ENCODE assay signal across 9 mouse cellular contexts in the genomic region with DNA sequence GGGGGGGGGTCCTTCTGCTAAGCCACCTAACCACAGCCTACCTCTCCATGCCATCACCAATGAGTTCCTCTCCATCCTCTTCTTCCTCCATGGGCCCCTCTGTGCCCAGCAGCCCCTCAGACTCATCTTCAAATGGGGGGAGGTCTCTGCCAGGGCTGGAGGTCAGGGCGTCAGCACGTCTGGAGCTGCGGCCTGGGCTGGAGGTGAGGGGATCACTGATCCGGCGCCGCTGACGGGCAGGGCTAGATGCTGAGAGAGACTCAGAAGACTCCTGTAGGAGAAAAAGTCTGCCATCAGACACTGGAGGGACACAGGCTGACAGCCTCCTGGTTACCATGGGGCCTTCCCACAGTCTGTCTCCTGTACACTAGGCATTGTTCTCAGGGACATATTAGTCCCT. TPM values are rescaled to one million over a fixed set of nuclear protein-coding genes. Genes with fewer than 3 reads are reported as not detected.
DNase-seq lines count a peak whose midpoint lies in the region; ATAC-seq and TF ChIP-seq lines count a peak whose summit lies in the region.
"Had no signal": no experiment of that assay in that cellular context is flagged by ENCODE, and none has a peak within 500 bp of the region (broad histone marks: within the 10 kb centered on the region; RNA-seq: fewer than 3 reads in every experiment).

No protein-coding gene starts in this region.

- TF ChIP-seq EP300 in heart, postnatal 0 days (IDR thresholded peaks at IDR 0.05; ENCODE audit: low read depth), result no peak

- TF ChIP-seq CTCF in heart, postnatal 0 days (IDR thresholded peaks at IDR 0.05; ENCODE audit: low read depth), result no peak
- TF ChIP-seq CTCF in bone marrow macrophage, adult 2 months (IDR thresholded peaks at IDR 0.05; ENCODE audit: low read depth, low read length), result no peak

- no peak overlapping the region for H3K4me3 ChIP-seq in heart, postnatal 0 days (ENCODE audit: low read depth, low read length)
- peak overlapping the region; percentile 17; the same call in 1 of the 2 replicates for H3K4me3 ChIP-seq in bone marrow macrophage, adult 2 months (ENCODE audit: insufficient read depth, low read length)
- H3K4me3 ChIP-seq in hindbrain, embryonic 15.5 days, result no peak overlapping the region
- no peak overlapping the region for H3K4me3 ChIP-seq in midbrain, embryonic 14.5 days (replicated peaks; ENCODE audit: low read depth, low read length)

- peaks cover 17% of the 10 kb centered on the region for H3K36me3 ChIP-seq in heart, postnatal 0 days (replicated peaks; ENCODE audit: control insufficient read depth, insufficient read depth, low read length)
- no peaks in the 10 kb centered on the region for H3K36me3 ChIP-seq in hindbrain, embryonic 15.5 days
- H3K36me3 ChIP-seq in midbrain, embryonic 14.5 days (ENCODE audit: control insufficient read depth, insufficient read depth, low read length), result 0 out of 2 replicates have a peak, but pooled peaks cover 4% of the 10 kb centered on the region

- H3K27ac ChIP-seq in heart, postnatal 0 days (ENCODE audit: low read depth), result no peak overlapping the region
- H3K27ac ChIP-seq in bone marrow macrophage, adult 2 months (ENCODE audit: insufficient read depth, low read depth, low read length), result no peak overlapping the region
- H3K27ac ChIP-seq in hindbrain, embryonic 15.5 days (replicated peaks), result no peak overlapping the region
- no peak overlapping the region for H3K27ac ChIP-seq in midbrain, embryonic 14.5 days (replicated peaks; ENCODE audit: low read depth, low read length)

- ATAC-seq in heart, postnatal 0 days (ENCODE audit: insufficient read depth, low read depth), result no peak
- no peak for ATAC-seq in hindbrain, embryonic 15.5 days (ENCODE audit: low FRiP score, low read depth)
- ATAC-seq in midbrain, embryonic 14.5 days (ENCODE audit: low FRiP score, low TSS enrichment), result no peak

- no peak for DNase-seq in heart, postnatal 0 days (ENCODE audit: low spot score)
- DNase-seq in heart, postnatal 25 days (ENCODE audit: low spot score), result no peak
- no peak for DNase-seq in midbrain, embryonic 14.5 days
- no peak for DNase-seq in urinary bladder, postnatal 25 days (ENCODE audit: low spot score)
- DNase-seq in kidney, adult 9 months, result no peak
- DNase-seq in adrenal gland, adult 8-10 months, result no peak
- DNase-seq: lung, postnatal 36 days had no signal

- H3K9me3 ChIP-seq in heart, postnatal 0 days (replicated peaks; ENCODE audit: control insufficient read depth, low read length), result no peaks in the 10 kb centered on the region
- H3K9me3 ChIP-seq in hindbrain, embryonic 15.5 days, result no peaks in the 10 kb centered on the region
- no peaks in the 10 kb centered on the region for H3K9me3 ChIP-seq in midbrain, embryonic 14.5 days (ENCODE audit: control insufficient read depth, low read length)

- H3K4me2 ChIP-seq in heart, postnatal 0 days (ENCODE audit: low read depth, low read length), result peak overlapping the region; percentile 85; the same call in 1 of the 2 replicates
- peak overlapping the region; percentile 94 for H3K4me2 ChIP-seq in hindbrain, embryonic 15.5 days
- peak overlapping the region; percentile 93 for H3K4me2 ChIP-seq in midbrain, embryonic 14.5 days (ENCODE audit: low read length)

- no peak overlapping the region for H3K9ac ChIP-seq in heart, postnatal 0 days (replicated peaks; ENCODE audit: low read depth, low read length)
- no peak overlapping the region for H3K9ac ChIP-seq in hindbrain, embryonic 15.5 days
- H3K9ac ChIP-seq in midbrain, embryonic 14.5 days (replicated peaks; ENCODE audit: low read length), result no peak overlapping the region

- no peak for TF ChIP-seq POLR2A in bone marrow macrophage, adult 2 months (IDR thresholded peaks at IDR 0.05; ENCODE audit: borderline replicate concordance, low read depth, low read length)

- H3K27me3 ChIP-seq in heart, postnatal 0 days (ENCODE audit: control insufficient read depth, insufficient read depth, low read length), result no peaks in the 10 kb centered on the region
- no peaks in the 10 kb centered on the region for H3K27me3 ChIP-seq in hindbrain, embryonic 15.5 days
- H3K27me3 ChIP-seq in midbrain, embryonic 14.5 days (ENCODE audit: control insufficient read depth, insufficient read depth, low read length), result no peaks in the 10 kb centered on the region

- 50% methylated on average over 7 of the region's 7 CpGs for WGBS in heart, postnatal 0 days
- WGBS in hindbrain, embryonic 15.5 days, result 67% methylated on average over 7 of the region's 7 CpGs
- WGBS in midbrain, embryonic 14.5 days, result 64% methylated on average over 7 of the region's 7 CpGs

- intact Hi-C loops in heart, postnatal 25 days (cut with DNase I), result no loop called here

- peaks cover 11% of the 10 kb centered on the region; the same call in 1 of the 2 replicates for H3K4me1 ChIP-seq in heart, postnatal 0 days (ENCODE audit: control insufficient read depth, insufficient read depth)
- H3K4me1 ChIP-seq in bone marrow macrophage, adult 2 months (ENCODE audit: control insufficient read depth, insufficient read depth, low read length), result peaks cover 8% of the 10 kb centered on the region
- peaks cover 30% of the 10 kb centered on the region for H3K4me1 ChIP-seq in hindbrain, embryonic 15.5 days (replicated peaks)
- H3K4me1 ChIP-seq in midbrain, embryonic 14.5 days (ENCODE audit: control insufficient read depth, insufficient read depth, low read length), result peaks cover 10% of the 10 kb centered on the region

RNA-seq across cellular contexts. Expression of a gene that starts 1.3 kb away (rescaled TPM):
- 38.8 and 49.9 TPM in 2 replicates for total RNA-seq in heart, postnatal 0 days (2014; rRNA removed; ENCODE audit: low replicate concordance)
- polyA plus RNA-seq in heart, postnatal 0 days (2015; fragmentation: Nextera tagmentation; extraction: Ambion mirVana), result 25.2 and 25.6 TPM in 2 replicates
- total RNA-seq in heart, postnatal 25 days (2021), result 1 to 10 TPM; 6.1 to 7.4 TPM
- polyA plus RNA-seq in bone marrow macrophage, adult 2 months (2012; ENCODE audit: insufficient read depth, insufficient read length, missing spikeins), result 11.1 and 12.7 TPM in 2 replicates
- polyA plus RNA-seq in hindbrain, embryonic 15.5 days (2015; fragmentation: Nextera tagmentation; extraction: Ambion mirVana), result 34.0 and 36.2 TPM in 2 replicates
- polyA plus RNA-seq in midbrain, embryonic 14.5 days (2014; fragmentation: Nextera tagmentation; extraction: Ambion mirVana), result 22.2 and 39.0 TPM in 2 replicates
- 10 to 100 TPM; 26.9 to 51.6 (median 35.2) TPM for total RNA-seq in adrenal gland, adult 8-10 months (2022)

RNA-seq across cellular contexts. Expression of a gene that starts 4.8 kb away (rescaled TPM):
- 45.9 and 131 TPM in 2 replicates for total RNA-seq in heart, postnatal 0 days (2014; rRNA removed; ENCODE audit: low replicate concordance)
- polyA plus RNA-seq in heart, postnatal 0 days (2015; fragmentation: Nextera tagmentation; extraction: Ambion mirVana), result 39.1 and 46.9 TPM in 2 replicates
- total RNA-seq in heart, postnatal 25 days (2021), result 10 to 100 TPM; 36.4 to 37.2 TPM
- polyA plus RNA-seq in bone marrow macrophage, adult 2 months (2012; ENCODE audit: insufficient read depth, insufficient read length, missing spikeins), result 72.9 and 86.3 TPM in 2 replicates
- polyA plus RNA-seq in hindbrain, embryonic 15.5 days (2015; fragmentation: Nextera tagmentation; extraction: Ambion mirVana), result 81.7 and 94.2 TPM in 2 replicates
- 50.0 and 77.0 TPM in 2 replicates for polyA plus RNA-seq in midbrain, embryonic 14.5 days (2014; fragmentation: Nextera tagmentation; extraction: Ambion mirVana)
- total RNA-seq in adrenal gland, adult 8-10 months (2022), result 100 to 1,000 TPM; 122 to 168 (median 148) TPM

RNA-seq across cellular contexts. Expression of a gene that starts 22.4 kb away (rescaled TPM):
- 90.9 and 101 TPM in 2 replicates for total RNA-seq in heart, postnatal 0 days (2014; rRNA removed; ENCODE audit: low replicate concordance)
- 60.3 and 60.8 TPM in 2 replicates for polyA plus RNA-seq in heart, postnatal 0 days (2015; fragmentation: Nextera tagmentation; extraction: Ambion mirVana)
- 10 to 100 TPM; 16.5 to 16.8 TPM for total RNA-seq in heart, postnatal 25 days (2021)
- polyA plus RNA-seq in bone marrow macrophage, adult 2 months (2012; ENCODE audit: insufficient read depth, insufficient read length, missing spikeins), result 1.9 TPM in 1 of 2 replicates, not detected in the other
- polyA plus RNA-seq in hindbrain, embryonic 15.5 days (2015; fragmentation: Nextera tagmentation; extraction: Ambion mirVana), result 584 and 747 TPM in 2 replicates
- 525 and 630 TPM in 2 replicates for polyA plus RNA-seq in midbrain, embryonic 14.5 days (2014; fragmentation: Nextera tagmentation; extraction: Ambion mirVana)
- 100 to 1,000 TPM in 2 of 4 experiments, 10 to 100 TPM in 2; 40.6 to 123 (median 83.0) TPM for total RNA-seq in adrenal gland, adult 8-10 months (2022)

RNA-seq across cellular contexts. Expression of a gene that starts 55.5 kb away (rescaled TPM):
- total RNA-seq in heart, postnatal 0 days (2014; rRNA removed; ENCODE audit: low replicate concordance), result 63.9 and 88.0 TPM in 2 replicates
- 29.1 and 36.6 TPM in 2 replicates for polyA plus RNA-seq in heart, postnatal 0 days (2015; fragmentation: Nextera tagmentation; extraction: Ambion mirVana)
- 10 to 100 TPM; 21.9 to 23.3 TPM for total RNA-seq in heart, postnatal 25 days (2021)
- polyA plus RNA-seq in bone marrow macrophage, adult 2 months (2012; ENCODE audit: insufficient read depth, insufficient read length, missing spikeins), result 33.6 and 40.7 TPM in 2 replicates
- polyA plus RNA-seq in hindbrain, embryonic 15.5 days (2015; fragmentation: Nextera tagmentation; extraction: Ambion mirVana), result 38.2 and 40.3 TPM in 2 replicates
- 30.1 and 41.7 TPM in 2 replicates for polyA plus RNA-seq in midbrain, embryonic 14.5 days (2014; fragmentation: Nextera tagmentation; extraction: Ambion mirVana)
- total RNA-seq in adrenal gland, adult 8-10 months (2022), result 10 to 100 TPM; 32.5 to 43.7 (median 39.8) TPM

Comparison
In these comparisons a context has a peak if more than half of its experiments do, and no peak if none do; other contexts are left out.
1. RNA of a gene that starts 22.4 kb away (polyA plus RNA-seq): 584 to 747 TPM in hindbrain, embryonic 15.5 days, 525 to 630 TPM in midbrain, embryonic 14.5 days and 60.3 to 60.8 TPM in heart, postnatal 0 days; 1.9 TPM in bone marrow macrophage, adult 2 months; every median in the first group is over 10 times any median in the second.
2. Peak in every context shown above with its lines, with median percentiles within 50 percentile points of each other: H3K4me2 ChIP-seq.